Mouse (Mus musculus) myocyte (in vitro differentiated cells): Measurements from ENCODE around the gene Tgfbr3l.

Experiments used
- E2F4 ChIP-seq: IDR thresholded peaks from one replicate; pipeline ENCODE4 v1.6.1; 2011; ENCODE audit warnings: mild to moderate bottlenecking, control low read depth, moderate library complexity; ENCODE audit not compliant: insufficient read depth
- POLR2A ChIP-seq: IDR thresholded peaks from one replicate; pipeline ENCODE4 v1.6.1; 2011; ENCODE audit warnings: low read depth, mild to moderate bottlenecking, control low read depth, moderate library complexity; ENCODE audit not compliant: insufficient read length
- TCF12 ChIP-seq: IDR thresholded peaks from one replicate; pipeline ENCODE4 v1.6.1; 2011; ENCODE audit warnings: mild to moderate bottlenecking, control low read depth; ENCODE audit not compliant: poor library complexity, insufficient read depth, severe bottlenecking

DNA sequence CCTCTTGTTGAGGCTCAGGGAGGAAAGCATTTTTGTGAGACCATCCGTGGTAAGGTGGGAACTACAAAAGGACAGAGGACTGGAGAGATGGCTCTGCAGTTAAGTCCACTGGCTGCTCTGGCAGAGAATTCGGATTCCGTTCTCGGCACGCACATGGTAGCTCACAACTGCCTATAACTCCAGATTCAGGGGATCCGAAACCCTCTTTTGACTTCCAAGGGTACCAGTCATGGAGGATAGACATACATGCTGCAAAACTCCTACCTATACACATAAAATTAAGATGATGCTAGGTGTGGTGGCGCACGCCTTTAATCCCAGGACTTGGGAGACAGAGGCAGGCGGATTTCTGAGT, 28.1 kb downstream of the Tgfbr3l start:
- TF ChIP-seq TCF12 (no peak), POLR2A (no peak), E2F4 (no peak)
